Mouse (Mus musculus) kidney, embryonic 14.5 days (tissue): ENCODE results near the gene Brk1. TPM values are rescaled to one million over a fixed set of nuclear protein-coding genes. Genes with fewer than 3 reads are reported as not detected.

Source experiments
- ATAC-seq: fragments of 200-750 bp; cut with Nextera tagmentation; 2 replicates; pipeline ENCODE4 v1.8.0; 2017; ENCODE audit warnings: moderate number of reproducible peaks, mild to moderate bottlenecking, moderate TSS enrichment, moderate library complexity; ENCODE audit not compliant: low FRiP score, low TSS enrichment
- H3K27ac ChIP-seq: fragments of 300-500 bp; sonication (generic); 2 replicates; pipeline ENCODE4 v1.5.1; 2014; ENCODE audit warnings: low read depth, mild to moderate bottlenecking, low read length, moderate library complexity, mixed read lengths
- H3K27me3 ChIP-seq: fragments of 300-500 bp; sonication (generic); 2 replicates; pipeline ENCODE4 v1.6.1; 2014; ENCODE audit warnings: mild to moderate bottlenecking, low read length; ENCODE audit not compliant: control insufficient read depth, insufficient read depth
- H3K36me3 ChIP-seq: fragments of 300-500 bp; sonication (generic); 2 replicates; pipeline ENCODE4 v1.6.1; 2014; ENCODE audit warnings: low read length, mixed read lengths; ENCODE audit not compliant: control insufficient read depth, insufficient read depth
- H3K4me1 ChIP-seq: fragments of 300-500 bp; sonication (generic); 2 replicates; pipeline ENCODE4 v1.6.1; 2014; ENCODE audit warnings: low read length, mixed read lengths; ENCODE audit not compliant: control insufficient read depth, insufficient read depth
- H3K4me2 ChIP-seq: fragments of 300-500 bp; sonication (generic); replicated peaks from 2 replicates; pipeline ENCODE4 v1.6.1; 2014; ENCODE audit warnings: low read depth, mild to moderate bottlenecking, low read length
- H3K4me3 ChIP-seq: fragments of 300-500 bp; sonication (generic); 2 replicates; pipeline ENCODE4 v1.5.1; 2014; ENCODE audit warnings: mild to moderate bottlenecking, low read length
- H3K9ac ChIP-seq: fragments of 300-500 bp; sonication (generic); 2 replicates; pipeline ENCODE4 v1.6.1; 2014; ENCODE audit warnings: low read depth, mild to moderate bottlenecking, low read length, moderate library complexity
- H3K9me3 ChIP-seq: fragments of 300-500 bp; sonication (generic); 2 replicates; pipeline ENCODE4 v1.6.1; 2016; ENCODE audit warnings: low read length; ENCODE audit not compliant: control insufficient read depth
- WGBS: fragments of 180-500 bp; shearing (Covaris S2); extraction: QIAGEN DNeasy Blood & Tissue Kit; methylation state at CpG from one replicate; pipeline ENCODE4 v1.1.7; 2014; 5-methylcytosine and 5-hydroxymethylcytosine counted together
- polyA plus RNA-seq: library from polyadenylated mRNA; unstranded; fragments of >200 nt; fragmentation: Nextera tagmentation; extraction: Ambion mirVana; gene quantifications from 2 replicates; pipeline ENCODE4 v1.2.1, GENCODE M21; 2014

Brk1 gene
- polyA plus RNA-seq, 1 experiment from 2014 or later, result 233 TPM

DNA sequence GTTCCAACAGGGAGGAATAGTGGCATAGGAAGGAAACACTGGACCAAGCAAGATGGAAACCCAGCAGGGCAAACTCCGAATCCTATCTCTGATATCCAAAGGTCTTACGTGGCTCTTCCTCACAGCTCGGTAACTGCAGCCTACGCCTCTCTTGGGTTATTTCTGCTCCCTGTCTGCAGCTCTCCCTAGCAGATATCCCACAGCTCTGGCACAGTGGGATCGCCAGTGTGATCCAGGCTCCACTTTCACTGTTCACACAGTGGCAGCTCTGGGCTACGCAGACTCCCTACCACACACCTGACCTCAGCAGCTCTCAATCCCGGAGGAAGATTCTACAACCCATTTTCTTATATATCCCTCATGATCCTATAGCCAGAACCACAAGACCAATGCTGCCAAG is 9.6 kb downstream of the Brk1 start:
- WGBS, result 96% methylated on average over 7 of the region's 7 CpGs
- peaks cover 59% of the 10 kb centered on the region for H3K36me3 ChIP-seq
- no peak for ATAC-seq
- no peak overlapping the region for H3K4me3 ChIP-seq
- no peak overlapping the region for H3K9ac ChIP-seq
- no peak overlapping the region for H3K4me2 ChIP-seq
- H3K27ac ChIP-seq, result no peak overlapping the region
- H3K27me3 ChIP-seq, result no peaks in the 10 kb centered on the region
- H3K4me1 ChIP-seq, result no peaks in the 10 kb centered on the region
- no peaks in the 10 kb centered on the region for H3K9me3 ChIP-seq

DNA sequence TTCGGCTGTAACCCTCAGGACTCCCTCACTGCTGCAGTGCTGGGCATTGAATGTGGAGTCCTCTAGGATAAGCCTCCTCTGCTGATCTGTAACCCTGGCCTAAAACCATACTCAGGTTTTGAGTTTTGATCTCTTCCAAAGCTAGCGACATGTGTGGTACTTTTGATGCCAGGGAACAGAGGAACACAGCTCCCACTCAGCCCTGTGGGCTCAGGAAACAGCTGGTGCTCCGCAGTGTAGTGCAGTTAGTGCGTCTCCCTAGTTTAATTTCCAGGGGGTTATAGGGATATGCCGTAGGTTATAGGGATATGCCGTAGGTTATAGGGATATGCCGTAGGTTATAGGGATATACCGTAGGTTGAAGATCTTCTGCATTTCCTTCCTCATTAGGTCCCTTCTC is 10.4 kb downstream of the Brk1 start:
- WGBS, result 95% methylated on average over 8 of the region's 8 CpGs
- H3K36me3 ChIP-seq, result peaks cover 59% of the 10 kb centered on the region
- H3K4me1 ChIP-seq, result no peaks in the 10 kb centered on the region
- no peaks in the 10 kb centered on the region for H3K27me3 ChIP-seq
- H3K4me3 ChIP-seq, result no peak overlapping the region
- no peak overlapping the region for H3K4me2 ChIP-seq
- no peak for ATAC-seq
- no peak overlapping the region for H3K9ac ChIP-seq
- no peak overlapping the region for H3K27ac ChIP-seq
- H3K9me3 ChIP-seq, result no peaks in the 10 kb centered on the region

DNA sequence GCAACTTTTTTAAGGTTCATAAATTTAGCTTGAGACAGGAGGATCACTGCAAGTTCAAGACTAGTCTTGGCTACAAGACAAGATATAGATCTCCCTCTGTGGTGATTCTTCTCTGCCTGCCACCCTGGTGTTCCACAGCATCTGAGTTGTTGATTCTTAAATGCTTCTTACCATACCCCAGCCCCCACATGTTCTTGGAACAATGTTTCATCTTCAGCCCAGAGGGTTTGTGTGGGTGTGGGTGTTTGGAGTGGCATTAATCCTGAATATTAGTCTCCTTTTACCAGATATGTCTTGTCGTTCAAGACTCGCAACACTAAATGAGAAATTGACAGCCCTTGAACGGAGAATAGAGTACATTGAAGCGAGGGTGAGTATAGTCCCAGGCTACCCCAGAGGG is 10.9 kb downstream of the Brk1 start:
- H3K27ac ChIP-seq, result no peak overlapping the region
- H3K9ac ChIP-seq, result no peak overlapping the region
- no peaks in the 10 kb centered on the region for H3K4me1 ChIP-seq
- H3K4me2 ChIP-seq, result no peak overlapping the region
- ATAC-seq, result no peak
- H3K9me3 ChIP-seq, result no peaks in the 10 kb centered on the region
- 96% methylated on average over 4 of the region's 4 CpGs for WGBS
- peaks cover 55% of the 10 kb centered on the region for H3K36me3 ChIP-seq
- no peak overlapping the region for H3K4me3 ChIP-seq
- H3K27me3 ChIP-seq, result no peaks in the 10 kb centered on the region

DNA sequence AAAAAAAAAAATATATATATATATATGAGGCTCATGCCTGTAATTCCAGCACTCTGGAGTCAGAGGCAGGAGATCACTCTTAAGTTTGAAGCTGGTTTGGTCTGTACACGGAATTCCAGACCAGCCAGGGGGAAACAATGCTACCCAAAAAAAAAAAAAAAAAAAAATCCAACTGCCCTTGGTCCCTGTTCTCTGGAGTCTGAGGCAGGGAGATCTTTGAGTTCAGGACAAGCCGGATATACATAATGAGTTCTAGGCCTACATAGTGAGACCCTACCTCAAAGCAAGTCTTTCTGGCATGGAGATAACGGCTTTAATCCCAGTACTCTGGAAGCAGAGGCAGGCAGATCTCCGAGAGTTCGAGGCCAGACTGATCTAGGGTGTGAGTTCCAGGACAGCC is 18.8 kb downstream of the Brk1 start:
- Histone ChIP-seq H3K4me2 (peak overlapping the region; percentile 57), H3K27me3 (no peaks in the 10 kb centered on the region), H3K4me1 (peaks cover 9% of the 10 kb centered on the region), H3K9me3 (no peaks in the 10 kb centered on the region), H3K36me3 (peaks cover 9% of the 10 kb centered on the region), H3K4me3 (peak overlapping the region; percentile 75), H3K27ac (0 out of 2 replicates have a peak overlapping the region, but pooled peaks have one; percentile 57), H3K9ac (no peak overlapping the region)
- WGBS, result 70% methylated on average over 5 of the region's 5 CpGs
- ATAC-seq, result no peak; the same call in 1 of the 2 replicates

DNA sequence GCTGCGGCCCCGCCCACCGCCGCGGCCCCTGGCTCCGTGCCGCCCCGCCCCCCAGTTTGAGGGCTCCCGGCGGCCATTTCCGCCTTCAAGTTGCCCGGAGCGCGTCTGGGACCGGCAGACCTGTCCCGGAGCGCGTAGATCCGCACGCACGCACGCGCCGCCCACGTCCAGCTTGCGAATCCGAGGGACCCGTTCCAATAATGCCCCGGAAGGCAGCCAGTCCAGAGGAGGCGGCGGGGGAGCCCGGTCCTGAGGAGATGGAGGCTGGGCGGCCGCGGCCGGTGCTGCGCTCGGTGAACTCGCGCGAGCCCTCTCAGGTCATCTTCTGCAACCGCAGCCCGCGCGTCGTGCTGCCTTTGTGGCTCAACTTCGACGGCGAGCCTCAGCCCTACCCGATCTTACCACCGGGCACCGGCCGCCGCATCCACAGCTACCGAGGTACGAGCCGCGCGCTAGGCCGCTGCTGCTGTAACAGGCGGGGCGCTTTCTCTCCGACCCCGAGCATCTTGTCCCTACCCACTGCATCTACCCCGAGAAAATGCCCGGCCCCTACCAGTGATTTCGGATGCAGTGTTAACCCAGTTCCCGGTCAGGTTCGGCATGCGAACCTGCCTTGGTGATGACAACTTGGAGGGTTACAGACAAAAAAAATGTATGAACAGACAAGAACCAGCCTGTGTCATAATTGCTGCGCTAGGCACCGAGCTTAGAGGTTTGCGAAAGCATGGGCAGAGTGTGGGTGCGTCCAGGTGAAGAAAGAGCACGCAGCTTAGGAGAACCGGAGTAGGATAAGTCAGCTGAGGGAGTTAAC is 19.6 kb downstream of the Brk1 start, which contains the start of gene Vhl:
TSS of gene Vhl (plus strand) at position 19 of the 811 bp plus-strand sequence.
- WGBS, result under 1% methylated on average over 75 of the region's 76 CpGs
- Histone ChIP-seq H3K27me3 (no peaks in the 10 kb centered on the region), H3K4me1 (peaks cover 9% of the 10 kb centered on the region), H3K9me3 (no peaks in the 10 kb centered on the region), H3K27ac (peak within 1 kb of the TSS; percentile 84), H3K4me3 (peak within 1 kb of the TSS; percentile 75), H3K9ac (peak within 1 kb of the TSS; percentile 85), H3K4me2 (peak within 1 kb of the TSS; percentile 57), H3K36me3 (peaks cover 15% of the 10 kb centered on the region)
- ATAC-seq, result peak; percentile 90

DNA sequence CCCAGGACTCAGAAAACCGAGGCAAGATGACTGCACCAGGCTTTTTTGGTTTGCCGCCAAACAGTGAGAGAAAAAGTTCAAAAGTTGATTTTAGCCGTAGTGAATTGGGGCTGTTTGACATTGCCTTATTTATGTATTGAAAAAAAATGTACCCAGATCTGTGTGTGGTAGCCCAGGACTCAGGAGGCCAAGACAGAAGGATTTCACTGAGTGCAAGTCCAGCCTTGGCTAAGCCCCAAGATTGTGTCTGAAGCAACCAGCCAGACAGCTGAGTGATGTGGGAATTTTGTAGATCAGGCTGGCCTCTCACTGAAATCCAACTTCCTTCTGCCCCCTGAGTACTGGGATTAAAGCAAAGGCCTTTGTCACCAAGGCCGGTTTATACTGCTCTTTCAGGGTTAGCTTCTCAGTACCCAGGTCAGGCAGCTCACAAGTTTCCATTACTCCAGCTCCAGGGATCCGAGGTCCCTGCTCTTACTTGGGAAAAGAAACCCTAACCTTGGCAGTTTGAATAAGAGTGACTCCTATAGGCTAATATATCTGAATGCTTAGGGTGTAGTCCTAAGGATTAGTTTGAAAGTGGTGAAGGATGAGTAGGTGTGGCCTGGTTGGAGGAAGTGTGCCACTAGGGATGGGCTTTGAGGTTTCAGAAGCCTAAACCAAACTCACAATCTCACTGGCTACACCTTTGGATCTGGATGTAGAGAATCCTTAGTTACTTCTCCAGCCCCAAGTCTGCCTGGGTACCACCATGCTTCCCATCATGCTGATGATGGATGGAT is 20.6 kb downstream of the Brk1 start:
- Histone ChIP-seq H3K27ac (no peak overlapping the region), H3K4me1 (peaks cover 9% of the 10 kb centered on the region), H3K36me3 (peaks cover 25% of the 10 kb centered on the region), H3K9me3 (no peaks in the 10 kb centered on the region), H3K4me3 (peak overlapping the region; percentile 75), H3K9ac (peak overlapping the region; percentile 85), H3K27me3 (no peaks in the 10 kb centered on the region), H3K4me2 (peak overlapping the region; percentile 57)
- ATAC-seq, result no peak
- 38% methylated on average over 5 of the region's 5 CpGs for WGBS

DNA sequence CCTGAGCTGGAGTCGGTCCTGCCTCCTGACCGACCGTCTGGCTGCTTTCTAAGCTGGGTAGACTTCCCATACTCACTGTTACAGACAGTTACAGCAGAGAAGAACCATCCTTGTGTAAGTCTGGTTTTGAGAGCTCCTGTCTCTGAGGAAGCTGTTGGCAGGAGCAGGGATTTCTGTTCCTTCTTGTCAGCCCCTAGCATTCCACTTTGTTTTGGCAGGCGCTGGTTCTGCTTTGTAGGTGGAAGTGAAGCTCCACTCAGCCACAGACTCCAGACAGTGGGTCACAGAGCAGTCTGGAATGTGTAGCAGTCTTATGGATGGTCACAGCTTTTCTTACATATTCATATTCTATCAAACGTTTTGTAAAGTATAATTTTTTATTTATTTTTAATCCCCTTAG is 25.8 kb downstream of the Brk1 start:
- Histone ChIP-seq H3K36me3 (peaks cover 44% of the 10 kb centered on the region), H3K27me3 (no peaks in the 10 kb centered on the region), H3K9me3 (no peaks in the 10 kb centered on the region), H3K4me1 (peaks cover 3% of the 10 kb centered on the region; the same call in 1 of the 2 replicates), H3K9ac (no peak overlapping the region), H3K4me3 (no peak overlapping the region), H3K27ac (no peak overlapping the region), H3K4me2 (no peak overlapping the region)
- 85% methylated on average over 5 of the region's 5 CpGs for WGBS
- ATAC-seq, result no peak

DNA sequence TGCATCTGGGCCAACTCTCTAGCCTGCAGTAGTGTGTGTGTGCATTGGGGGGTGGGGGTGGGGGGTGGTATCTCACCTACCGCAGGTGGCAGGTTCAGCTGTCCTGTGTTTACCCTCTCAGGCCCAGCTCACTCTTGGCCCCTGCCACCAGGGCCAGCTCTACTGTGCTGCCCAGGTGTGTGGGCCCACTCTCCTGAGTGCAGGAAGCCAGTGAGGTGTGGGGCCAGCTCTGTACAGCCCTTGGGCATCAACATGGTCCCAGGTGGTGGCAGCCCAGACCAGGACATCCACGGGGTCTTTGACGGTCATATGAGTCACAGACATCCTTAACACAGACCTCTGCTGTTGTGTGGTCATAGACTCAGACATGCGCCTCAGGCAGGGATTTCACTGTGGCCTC is 28.3 kb downstream of the Brk1 start:
- Histone ChIP-seq H3K4me2 (no peak overlapping the region), H3K4me1 (no peaks in the 10 kb centered on the region), H3K36me3 (peaks cover 40% of the 10 kb centered on the region), H3K9ac (no peak overlapping the region), H3K4me3 (no peak overlapping the region), H3K27ac (no peak overlapping the region), H3K27me3 (no peaks in the 10 kb centered on the region), H3K9me3 (no peaks in the 10 kb centered on the region)
- ATAC-seq, result no peak
- whole genome bisulfite sequencing, result 98% methylated on average over 4 of the region's 4 CpGs
